Mouse (Mus musculus): ENCODE results near the gene Trip4. TPM values are rescaled to one million over a fixed set of nuclear protein-coding genes. Genes with fewer than 3 reads are reported as not detected.

Trip4 gene
- polyA plus RNA-seq (2012; fragmentation: generic; extraction: Trizol): 1 to 10 TPM in 1 of 2 experiments, under 1 TPM in 1; 0.74 to 7.8 TPM

DNA sequence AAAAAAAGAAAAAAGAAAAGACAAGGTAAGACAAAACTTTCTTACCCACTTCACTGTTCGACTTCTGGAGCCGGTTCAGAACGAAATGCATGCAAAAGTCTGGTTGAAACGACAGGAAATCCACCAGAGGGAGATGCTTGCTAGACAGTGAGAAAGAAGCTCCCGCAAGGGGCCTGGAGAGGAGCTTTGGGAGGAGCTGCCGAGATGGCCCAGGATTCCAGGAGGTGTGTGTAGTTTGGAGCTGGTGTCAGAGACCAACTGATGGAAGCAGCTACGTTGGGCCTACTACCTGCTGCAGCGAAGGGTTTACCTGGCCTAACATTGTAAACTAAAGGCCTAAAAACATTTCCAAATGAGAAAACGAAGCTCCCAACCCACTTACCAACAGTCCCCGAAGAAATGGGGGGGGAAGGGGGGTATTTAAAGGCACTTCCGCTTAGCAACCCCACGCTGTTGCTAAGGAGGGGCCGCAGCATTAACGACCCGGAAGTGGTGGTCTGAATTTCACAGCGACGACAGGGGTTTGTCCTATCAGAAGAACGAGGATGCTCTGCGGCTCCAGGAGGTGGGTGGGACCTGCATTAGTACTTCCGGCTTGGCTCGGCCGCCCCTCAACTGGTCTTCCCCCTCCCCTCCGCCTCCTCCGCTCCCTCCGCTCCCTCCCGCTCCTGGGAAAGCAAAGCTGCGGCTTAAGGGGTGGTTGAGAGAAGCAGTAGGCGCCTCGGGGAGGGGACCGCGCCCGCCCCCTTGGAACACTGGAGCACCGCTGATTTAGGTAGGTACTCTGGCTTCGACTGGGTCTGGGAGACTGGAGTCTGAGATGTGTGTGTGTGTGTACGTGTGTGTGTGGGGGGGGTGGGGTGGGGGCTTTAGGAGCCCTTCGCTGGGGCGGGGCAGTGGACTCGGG is at the start of gene Trip4, which contains the start of gene Csnk1g1:
TSS of gene Trip4 (minus strand) at position 401 of the 907 bp plus-strand sequence.
TSS of gene Csnk1g1 (plus strand) at position 531 of the 907 bp plus-strand sequence.

GRCm38 (mm10) chr9:65890143-65890628 is 18.4 kb downstream of the Trip4 start, which contains the start of gene Pclaf:
Gene Pclaf (plus strand): TSS chr9:65890237.

DNA sequence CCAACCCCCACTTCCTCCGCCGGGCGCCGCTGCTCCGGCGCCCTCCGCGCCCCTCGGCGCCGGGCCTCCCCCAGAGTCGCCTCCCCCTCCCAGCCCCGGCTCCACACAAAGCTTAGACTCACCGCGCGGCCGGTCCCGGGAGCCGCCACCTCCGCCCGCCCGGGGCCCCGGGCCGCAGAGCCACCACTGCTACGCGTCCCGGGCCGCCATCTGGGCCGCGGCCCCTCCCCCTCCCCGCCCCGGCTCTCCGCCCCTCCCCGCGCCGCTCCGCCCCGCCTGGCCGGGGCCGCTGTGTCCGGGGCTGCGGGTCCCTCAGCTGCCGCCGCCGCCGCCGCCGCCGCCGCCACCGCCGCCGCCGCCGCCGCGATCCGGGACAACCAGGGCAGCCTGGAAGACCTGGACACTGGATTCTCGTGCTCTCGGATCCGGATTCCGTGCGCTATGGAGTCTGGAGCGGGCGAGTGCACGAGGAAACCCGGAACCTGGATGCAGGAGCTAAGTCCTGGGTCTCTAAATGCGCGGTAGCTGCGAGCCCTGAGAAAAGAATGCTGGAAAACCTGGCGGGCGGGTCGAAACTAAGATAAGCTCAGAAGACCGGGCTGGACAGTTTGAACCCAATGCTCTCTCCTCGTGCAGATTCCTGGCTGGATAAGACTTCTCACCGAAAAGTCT is 81.1 kb downstream of the Trip4 start, which contains the start of gene Zfp609:
TSS of gene Zfp609 (minus strand) at position 221 of the 672 bp plus-strand sequence.

Other genes with a start within 250 kb of the Trip4 start
- gene Oaz2, start 240.8 kb downstream of the Trip4 start, polyA plus RNA-seq (2012; fragmentation: generic; extraction: Trizol): 100 to 1,000 TPM in 1 of 2 experiments, 10 to 100 TPM in 1; 48.0 to 159 TPM
- 1 to 10 TPM in 1 of 2 experiments, under 1 TPM in 1; 0.90 to 5.5 TPM for gene Zfp609, start 81.2 kb downstream of the Trip4 start, polyA plus RNA-seq (2012; fragmentation: generic; extraction: Trizol)
- gene Pclaf, start 18.6 kb downstream of the Trip4 start, polyA plus RNA-seq (2012; fragmentation: generic; extraction: Trizol): 100 to 1,000 TPM in 1 of 2 experiments, 10 to 100 TPM in 1; 30.3 to 100 TPM
- gene Csnk1g1, start 130 bp upstream of the Trip4 start, polyA plus RNA-seq (2012; fragmentation: generic; extraction: Trizol): 1 to 10 TPM in 1 of 2 experiments, under 1 TPM in 1; 0.70 to 5.9 TPM
- gene Ppib, start 151.4 kb upstream of the Trip4 start, polyA plus RNA-seq (2012; fragmentation: generic; extraction: Trizol): 1,000 to 10,000 TPM in 1 of 2 experiments, 100 to 1,000 TPM in 1; 741 to 1,091 TPM
- gene Snx22, start 160.9 kb upstream of the Trip4 start, polyA plus RNA-seq (2012; fragmentation: generic; extraction: Trizol): 1 to 10 TPM; 1.1 to 1.2 TPM
- 10 to 100 TPM; 14.6 to 66.4 TPM for gene Snx1, start 217.8 kb upstream of the Trip4 start, polyA plus RNA-seq (2012; fragmentation: generic; extraction: Trizol)
- gene Ciao2a, start 217.8 kb upstream of the Trip4 start, polyA plus RNA-seq (2012; fragmentation: generic; extraction: Trizol): 10 to 100 TPM; 18.2 to 27.9 TPM
- gene Dapk2, start 249.4 kb upstream of the Trip4 start, polyA plus RNA-seq (2012; fragmentation: generic; extraction: Trizol): under 1 TPM in 1 of 2 experiments, not detected in 1; 0.07 TPM

Data from C3H10T1/2 (cell line).